Mouse (Mus musculus) natural killer cell, adult 2 months (primary cell): ENCODE measurements around the gene Gm10644.
A peak's percentile ranks its signal among the peaks of the same experiment; 100 is the strongest.

Source experiments
- DNase-seq, 2 experiments: peaks; one replicate each; pipeline ENCODE4 v3.0.0; 2022; ENCODE audit warnings: low spot score in 2 of 2

Gene Gm10644

DNA sequence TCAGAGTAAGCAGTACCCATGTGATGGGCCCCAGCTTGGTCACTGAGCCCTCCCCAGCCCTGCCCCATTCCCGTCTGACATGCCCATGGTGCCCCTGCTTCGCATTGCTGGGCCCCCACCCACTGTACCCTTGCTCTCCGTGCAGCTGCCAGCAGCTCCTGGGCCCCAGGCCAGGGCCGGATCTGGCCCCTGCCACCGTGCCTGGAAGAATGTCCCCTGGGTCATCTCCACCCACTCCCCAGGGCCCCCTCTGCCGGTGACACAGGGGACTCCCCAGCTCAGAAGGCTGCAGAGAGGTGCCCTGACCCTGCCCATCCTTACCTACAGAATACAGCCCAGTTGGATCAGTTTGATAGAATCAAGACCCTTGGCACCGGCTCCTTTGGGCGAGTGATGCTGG is 25.8 kb upstream of the Gm10644 start:
- no peak for DNase-seq

DNA sequence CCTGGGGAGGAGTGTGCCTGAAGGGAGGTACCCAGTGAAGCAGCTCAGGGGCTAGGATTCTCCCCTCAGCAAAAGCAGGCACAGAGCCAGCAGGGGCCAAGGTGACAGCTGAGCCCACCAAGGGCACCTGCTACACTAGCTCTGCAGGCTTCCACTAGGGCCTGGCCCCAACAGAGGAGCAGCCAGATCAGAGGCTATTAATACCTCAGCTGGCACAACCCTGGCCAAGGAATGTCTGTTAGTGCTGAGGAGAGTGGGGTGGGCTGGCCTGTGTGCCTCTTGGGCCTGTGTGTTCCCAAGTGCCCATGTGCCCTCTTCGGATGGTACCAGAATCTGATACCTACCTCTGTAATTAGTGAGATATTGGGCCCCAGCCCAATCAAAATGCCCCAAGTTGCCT is 25.2 kb upstream of the Gm10644 start:
- no peak for DNase-seq

DNA sequence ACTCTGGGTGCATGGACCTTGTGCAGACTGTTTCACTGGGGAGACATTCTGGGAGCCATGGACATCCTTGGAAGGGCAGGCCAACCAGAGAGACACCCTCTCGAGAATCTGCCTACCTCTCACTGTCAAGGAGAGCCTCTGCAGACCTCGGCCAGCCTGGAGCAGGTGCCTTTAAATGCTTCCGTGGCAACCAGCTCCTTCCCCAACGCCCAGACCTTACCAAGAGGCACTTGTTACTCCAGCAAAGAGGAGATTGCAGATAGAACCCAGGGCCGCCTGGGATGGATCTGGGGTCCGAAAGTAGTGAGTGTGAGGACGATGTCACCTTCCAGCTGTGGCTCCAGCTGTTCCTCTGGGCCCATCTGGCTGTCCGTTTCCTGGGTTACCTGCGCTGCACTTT is 23.2 kb upstream of the Gm10644 start:
- no peak for DNase-seq

DNA sequence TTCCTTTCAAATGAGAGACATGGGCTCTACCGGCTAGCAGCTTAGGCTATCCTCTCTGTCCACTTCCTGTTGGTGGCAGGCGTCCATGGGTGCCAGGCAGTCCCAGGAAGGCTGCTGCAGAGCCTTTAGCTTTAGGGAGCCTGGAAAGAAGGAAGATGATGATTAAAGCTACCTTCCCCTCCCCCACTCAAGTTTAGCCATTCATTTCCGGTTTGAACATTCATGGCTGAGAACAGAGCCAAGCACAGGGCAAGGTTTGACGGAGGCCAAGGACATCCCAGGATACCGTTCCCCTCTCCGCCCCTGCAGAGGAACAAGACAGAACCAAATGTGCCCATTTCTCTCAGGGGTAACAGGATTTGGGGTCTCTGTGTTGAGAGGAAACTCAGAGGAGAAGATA is 22.6 kb upstream of the Gm10644 start:
- no peak for DNase-seq

DNA sequence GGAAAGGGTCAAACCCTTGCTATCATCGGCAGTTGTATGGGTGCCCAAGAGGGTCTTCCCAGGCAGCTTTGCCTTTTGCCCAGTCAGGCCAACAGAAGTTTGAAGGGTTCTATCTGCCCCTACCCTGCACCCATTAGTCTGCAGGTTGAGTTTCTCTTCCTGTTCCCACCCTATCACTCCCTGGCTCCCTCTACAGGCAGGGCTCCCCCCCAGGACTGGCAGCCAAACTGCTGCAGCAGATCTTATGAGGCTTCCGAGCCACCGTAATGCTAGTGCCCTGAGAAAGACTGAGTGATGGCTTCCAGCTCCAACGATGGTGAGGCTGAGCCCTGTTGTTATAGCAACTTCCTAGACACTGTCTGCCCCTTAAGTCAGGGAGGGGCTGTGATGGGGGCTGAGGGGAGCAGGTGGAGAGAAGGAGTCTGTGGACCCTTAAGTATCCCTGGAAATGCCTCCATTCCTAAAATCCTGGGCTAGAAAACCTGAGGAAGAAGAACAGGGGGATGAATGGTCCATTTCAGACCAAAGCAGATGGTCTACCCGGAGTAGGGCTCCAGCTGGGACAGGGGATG is 21.9 kb upstream of the Gm10644 start:
- DNase-seq = no peak

DNA sequence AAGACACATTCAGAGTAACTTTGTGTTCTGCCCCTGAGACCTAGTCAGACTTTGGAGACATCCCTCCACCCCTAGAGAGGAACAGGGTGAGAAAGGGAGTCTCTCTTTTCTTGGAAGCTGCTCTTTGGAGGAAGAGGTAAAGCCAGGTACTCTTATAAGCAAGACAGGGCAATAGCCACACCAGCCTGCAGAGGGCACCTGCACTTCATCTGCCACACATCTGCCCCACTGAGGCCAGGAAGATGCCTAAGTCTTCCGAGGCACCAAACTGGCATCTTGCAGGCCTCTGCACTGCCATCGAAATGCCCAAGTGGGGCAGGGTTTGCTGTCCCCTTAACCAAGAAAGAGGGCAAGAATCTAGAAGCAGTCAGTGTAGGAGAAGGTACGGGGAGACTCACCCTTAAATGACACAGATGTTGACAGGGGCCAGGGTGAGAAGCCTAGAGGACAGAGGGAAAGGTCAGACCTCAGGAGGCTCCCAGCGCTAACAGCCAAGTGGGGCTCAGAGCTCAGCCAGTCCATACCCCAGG is 21.2 kb upstream of the Gm10644 start:
- DNase-seq = peak in 1 of 2 experiments; percentile 39

DNA sequence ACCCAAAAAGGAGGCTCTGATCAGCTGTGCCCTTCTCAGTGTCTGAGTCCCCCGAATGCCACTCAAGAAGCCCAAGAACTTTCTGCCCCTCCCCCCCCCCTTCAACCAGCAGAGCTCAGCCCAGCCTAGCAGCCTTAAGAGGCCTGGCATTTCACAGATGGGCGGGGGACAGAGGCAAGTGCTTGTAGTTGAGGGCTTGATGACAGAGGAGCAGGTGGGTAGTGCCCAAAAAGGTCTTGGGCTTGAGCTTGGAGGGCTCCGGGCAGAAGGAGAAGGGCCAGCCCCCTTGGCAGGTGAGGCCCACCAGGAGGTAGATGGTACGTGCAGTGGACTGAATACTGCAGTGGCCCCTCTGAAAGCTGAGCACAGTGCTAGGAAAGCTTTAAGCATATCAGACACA is 19.5 kb upstream of the Gm10644 start:
- no peak for DNase-seq

DNA sequence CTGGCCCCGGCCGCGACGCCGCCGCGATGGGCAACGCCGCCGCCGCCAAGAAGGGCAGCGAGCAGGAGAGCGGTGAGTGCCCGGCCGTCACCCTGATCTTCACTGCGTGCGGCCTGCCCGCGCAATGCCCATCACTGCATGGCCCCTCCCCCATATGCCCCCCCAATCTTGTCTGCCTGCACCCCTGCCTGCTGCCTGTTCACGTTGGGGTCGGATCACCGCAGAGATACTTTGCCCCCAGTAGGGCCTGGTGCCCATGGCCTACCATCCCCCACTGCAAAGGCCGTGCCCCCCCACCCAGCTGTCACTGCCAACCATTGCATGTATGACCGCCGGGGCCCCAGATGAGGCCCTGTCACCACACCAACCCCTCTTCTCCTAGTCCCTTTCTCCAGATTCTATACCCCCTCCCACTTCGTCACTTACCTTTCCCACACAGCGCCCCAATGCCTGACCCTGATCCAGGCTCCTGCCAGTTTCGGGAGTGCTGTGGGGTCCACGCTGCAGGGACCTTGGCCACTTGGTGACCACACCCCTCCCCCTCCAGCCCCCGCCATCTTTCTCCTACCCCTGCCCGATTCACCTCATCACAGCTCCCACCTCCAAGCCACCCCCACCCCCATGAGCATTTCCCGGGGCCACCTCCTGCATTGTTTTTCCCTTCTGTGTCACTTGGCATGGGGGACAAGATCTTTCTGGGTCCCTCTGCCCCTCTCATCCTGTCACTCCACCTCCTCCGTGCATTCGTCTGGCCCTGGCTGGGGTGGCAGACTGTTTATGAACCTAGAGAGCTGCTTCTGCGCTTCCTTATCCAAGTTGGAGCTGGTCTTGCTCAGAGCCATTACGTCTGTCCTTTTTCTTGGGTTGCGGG is 18.4 kb upstream of the Gm10644 start:
- peak in 1 of 2 experiments; percentile 13 for DNase-seq

DNA sequence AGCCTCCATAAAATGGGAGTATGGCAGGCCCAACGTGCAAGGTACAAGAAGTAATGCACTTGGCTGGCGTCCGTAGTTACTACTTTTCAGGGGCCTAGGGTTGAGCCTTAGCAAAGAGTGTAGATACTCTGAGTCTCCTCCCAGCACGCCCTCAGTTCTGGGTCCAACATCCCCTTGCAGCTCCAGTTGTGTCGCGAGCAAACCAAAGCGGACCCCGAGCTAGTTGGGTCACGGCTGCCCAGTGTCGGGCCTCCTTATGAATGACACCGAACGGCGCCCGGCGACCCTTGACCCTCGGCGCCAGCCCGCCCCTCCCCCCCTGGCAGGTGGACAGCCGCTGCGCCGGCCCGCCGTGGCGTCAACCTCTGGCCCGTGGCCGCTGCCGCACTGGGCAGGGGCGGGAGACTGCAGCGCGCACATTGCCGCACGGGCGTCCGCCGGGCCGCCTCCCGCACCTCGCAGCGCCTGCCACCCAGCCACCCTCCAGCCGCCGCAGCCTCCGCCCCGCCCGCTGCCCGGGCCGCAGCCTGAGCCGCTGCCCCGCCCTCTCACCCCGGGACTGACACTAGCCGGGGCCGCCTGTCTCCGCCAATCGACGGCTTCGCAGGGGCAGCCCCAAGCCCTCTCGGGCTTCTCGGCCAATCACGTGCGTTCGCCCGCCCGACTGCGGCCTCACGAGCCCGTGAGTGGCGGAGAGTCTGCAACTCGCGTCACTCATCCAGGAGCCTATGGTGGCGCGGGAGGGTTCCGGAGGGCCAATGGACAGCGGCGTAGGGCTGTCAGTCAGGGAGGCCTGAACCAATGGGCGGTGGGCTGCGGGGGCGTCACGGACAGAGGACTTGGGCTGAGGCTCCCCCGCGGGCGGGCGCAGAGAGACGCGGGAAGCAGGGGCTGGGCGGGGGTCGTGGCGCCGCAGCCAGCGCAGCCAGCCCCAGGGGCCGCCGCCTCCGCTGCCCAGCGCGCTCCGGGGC is 17.4 kb upstream of the Gm10644 start, which contains the start of gene Prkaca:
Gene Prkaca (plus strand): TSS at position 844 of the 971 bp plus-strand sequence.
- DNase-seq = peak; percentile 97 to 98

DNA sequence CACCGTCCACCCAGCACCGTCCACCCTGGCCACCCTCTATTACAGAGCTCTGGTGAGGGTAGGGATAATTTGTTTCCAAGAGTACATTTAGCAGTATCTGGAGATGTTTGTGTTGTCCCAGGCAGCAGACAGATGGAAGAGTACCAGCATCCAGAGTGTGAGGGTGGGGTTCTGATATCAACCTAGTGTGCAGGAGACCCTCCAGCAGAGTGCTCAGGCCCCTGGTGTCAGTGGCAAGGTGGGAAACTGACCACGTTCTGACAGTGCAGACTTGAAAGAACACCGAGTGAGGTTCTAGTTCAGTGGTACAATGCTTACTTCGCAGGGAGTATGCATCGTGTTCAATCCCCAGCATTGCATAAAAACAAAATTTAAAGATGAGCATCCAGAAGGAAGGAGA is 16.7 kb upstream of the Gm10644 start:
- no peak for DNase-seq

DNA sequence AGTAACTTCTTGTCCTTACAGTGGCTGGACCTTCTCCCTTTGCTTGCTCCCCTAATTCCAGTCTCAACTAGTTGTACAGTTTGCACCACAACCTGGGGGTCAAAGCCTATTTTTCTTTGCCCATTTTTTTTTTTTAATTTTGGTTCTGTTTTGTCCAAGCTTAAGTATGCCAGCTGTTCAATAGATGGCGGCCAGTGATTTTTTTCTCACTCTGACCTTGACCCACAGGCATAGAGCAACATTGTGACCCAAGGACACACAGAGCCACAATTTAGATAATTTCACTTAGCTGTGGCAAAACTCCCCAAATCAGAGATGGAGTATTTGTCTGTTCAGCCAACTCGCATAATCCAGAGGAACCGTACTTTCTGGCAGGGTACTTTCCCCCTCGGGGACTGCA is 16.1 kb upstream of the Gm10644 start:
- no peak for DNase-seq

DNA sequence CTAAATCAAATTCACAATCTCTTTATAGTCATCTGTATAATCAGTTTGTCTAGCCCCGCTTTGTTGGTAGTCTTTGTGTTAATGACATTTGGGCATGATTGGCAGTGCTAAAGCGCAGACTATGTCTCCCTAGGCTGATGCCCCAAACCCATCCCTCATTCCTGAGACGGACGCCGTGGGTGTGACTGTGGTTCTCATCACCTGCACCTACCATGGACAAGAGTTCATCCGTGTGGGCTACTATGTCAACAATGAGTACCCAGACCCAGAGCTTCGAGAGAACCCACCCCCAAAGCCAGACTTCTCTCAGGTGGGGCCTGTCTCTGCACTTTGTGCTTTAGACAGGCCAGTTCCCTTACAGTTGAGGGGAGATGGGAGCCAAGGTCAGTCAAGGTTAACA is 12.7 kb upstream of the Gm10644 start:
- DNase-seq = no peak

DNA sequence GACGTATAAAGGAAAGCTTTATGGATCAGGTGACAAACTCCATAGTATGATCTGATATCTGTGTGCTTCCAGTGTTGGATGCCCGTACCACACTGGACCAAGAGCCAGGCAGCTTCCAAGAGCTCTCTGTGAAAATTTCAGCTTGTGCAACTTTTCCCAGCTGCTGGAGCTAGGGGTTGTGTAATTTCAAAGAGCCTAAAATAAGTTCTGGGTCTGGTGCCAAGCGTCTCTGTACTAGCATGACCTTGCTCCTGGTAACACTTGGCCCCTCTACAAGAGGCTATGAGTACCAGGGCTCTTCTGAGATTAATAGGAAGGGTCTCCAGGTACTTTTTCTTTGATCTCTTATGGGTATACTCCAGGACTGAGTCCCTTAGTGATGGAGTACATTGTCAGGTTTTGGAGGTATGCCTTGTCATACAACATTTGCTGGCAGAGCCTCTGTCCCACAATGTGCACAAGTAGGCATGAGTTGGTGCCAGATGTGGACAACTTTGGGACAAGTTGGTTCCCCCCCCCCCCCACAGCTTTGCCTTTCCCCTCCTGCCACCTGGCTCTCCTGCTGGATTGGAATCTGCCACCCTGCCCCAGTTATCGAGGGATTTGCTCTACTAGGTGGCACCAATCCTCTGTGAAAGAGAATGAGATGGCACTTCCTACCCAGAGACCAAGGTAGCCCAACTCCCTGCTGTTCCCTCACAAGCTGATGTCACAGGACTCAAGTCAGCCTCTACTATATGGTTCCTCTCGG is 9.2 kb upstream of the Gm10644 start:
- no peak for DNase-seq

DNA sequence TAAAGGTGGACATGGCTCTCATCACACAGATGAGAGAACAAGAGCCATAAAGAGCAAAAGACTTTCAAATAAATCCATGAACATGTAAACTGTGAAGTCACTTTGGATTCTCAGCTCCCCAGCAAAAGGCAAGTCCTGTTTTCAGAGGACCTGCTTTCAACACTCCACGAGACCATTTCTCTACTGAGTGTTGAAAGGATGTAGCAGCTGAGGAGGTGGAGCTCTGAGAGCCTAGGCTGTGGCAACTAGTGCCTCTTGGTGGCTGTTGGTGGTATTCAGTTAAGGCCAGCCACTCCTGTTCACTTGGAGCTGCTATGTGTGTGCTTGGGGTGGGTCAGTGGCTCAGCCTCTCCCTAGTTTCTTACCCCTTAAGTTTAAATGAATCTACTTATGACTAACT is 1.8 kb upstream of the Gm10644 start:
- peak in 1 of 2 experiments; percentile 28 for DNase-seq

DNA sequence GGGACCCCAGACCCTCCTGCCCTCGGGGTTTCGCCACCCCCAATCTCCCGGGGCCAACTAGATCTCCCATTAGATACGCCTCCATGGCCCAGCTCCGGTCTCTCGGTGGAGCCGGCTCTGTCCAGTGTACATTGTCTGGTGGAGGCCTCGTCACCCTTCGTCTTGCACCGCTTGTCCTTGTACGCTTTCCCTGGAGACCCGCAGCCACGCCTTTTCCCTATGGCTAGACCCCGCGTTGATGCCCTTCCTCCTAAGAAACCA is 883 bp upstream of the Gm10644 start:
- DNase-seq = no peak

DNA sequence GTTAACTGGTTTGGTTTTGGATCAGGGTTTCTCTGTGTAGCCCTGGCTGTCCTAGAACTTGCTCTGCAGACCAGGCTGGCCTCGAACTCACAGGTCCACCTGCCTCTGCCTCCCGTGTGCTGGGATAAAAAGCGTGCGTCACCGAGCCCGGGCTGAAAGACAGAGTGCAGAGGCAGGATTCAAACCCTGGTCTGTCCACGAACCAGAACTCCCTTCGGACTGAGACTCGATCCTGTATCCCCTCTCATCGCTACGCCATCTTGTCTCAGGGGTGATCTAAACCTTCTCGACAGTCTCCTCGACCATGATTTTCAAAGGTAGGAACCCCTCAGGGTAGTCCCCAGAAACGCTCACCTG is 278 bp downstream of the Gm10644 start:
- DNase-seq = no peak

DNA sequence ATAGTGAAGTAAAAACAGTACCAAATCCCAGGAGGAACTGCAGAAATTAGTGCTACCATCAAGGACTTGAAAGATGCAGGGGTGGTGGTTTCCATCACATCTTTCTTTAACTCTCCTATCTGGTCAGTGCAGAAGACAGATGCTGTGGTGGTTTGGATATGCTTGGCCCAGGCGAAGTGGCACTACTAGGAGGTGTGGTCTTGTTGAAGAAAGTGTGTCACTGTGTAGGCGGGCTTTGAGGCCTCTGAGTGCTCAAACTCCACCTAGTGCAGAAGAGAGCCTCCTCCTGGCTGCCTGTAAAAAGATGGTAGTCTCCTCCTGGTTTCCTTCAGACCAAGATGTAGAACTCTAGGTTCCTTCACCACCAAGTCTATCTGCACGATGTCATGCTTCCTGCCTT is 9.5 kb downstream of the Gm10644 start:
- no peak for DNase-seq

DNA sequence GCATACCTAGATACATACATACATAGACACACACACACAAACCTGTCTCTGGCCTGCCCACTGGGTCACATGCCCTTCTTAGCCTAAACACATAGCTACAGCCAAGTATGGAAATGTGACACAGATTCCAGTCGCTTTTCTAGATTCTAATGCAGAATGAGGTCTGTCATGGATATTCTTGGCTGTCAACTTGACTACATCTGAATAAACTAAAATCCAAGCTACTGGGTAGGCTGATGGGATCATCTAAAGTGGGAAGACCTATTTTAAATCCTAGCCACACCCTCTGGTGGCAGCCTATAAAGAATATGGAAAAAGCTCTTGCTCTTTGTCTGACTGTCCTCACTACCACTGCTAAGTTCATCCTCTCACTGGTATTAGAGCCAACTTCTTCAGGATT is 12.6 kb downstream of the Gm10644 start:
- DNase-seq = no peak

DNA sequence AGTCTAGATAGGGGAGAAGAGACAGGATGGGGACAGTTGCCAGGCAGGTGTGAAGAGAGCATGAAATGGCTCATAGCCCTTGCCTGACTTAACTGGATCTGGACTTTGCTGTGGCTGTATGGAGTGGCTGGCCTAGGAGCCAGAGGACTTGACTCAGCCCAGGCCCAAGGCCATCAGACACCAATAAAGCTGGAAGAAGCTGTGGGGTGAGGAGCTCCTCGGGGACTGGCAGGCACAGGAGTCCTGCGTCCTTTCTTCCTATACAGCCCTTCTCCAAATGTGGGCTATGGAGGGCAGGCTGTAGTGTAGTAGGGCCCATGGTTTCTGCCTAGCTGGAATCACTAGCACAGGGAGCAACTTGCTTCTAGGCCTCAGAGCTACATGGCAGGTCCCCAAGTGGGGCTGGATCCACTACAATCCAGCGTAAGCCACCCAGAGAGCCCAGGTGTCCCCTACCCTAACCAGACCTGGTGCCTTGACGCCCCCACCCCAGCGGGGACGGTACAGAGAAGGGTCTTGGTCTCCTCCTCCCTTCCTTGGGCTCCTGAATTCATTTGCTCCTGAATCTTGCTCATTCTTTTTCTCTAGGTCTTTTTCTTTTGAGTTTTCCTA is 13.8 kb downstream of the Gm10644 start:
- no peak for DNase-seq

DNA sequence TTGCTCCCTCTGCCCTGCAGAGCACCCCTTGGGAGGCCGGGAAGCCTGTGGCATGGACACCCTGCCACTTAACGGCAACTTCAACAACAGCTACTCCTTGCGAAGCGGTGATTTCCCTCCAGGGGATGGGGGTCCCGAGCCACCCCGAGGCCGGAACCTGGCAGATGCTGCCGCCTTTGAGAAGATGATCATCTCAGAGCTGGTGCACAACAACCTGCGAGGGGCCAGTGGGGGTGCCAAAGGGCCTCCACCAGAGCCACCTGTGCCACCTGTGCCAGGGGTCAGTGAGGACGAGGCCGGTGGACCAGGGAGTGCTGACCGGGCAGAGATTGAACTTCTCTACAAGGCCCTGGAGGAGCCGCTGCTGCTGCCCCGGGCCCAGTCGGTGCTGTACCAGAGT is 16.7 kb downstream of the Gm10644 start:
- DNase-seq = no peak

DNA sequence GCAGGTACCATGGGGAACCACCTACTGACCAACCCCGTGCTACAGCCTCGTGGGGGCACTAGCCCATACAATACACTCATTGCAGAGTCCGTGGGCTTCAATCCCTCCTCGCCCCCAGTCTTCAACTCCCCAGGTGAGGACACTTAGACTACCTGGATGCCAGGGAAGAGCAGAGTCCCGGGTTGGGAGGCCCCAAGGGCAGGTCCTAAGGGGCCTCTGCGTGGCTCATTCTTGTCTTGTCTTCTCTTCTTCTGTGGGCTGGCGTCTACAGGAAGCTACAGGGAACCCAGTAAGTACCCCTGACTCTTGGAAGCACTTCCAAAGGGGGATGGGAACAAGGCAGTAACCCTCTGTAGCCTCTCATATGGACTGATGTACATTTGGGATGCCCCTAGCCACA is 17.4 kb downstream of the Gm10644 start:
- no peak for DNase-seq
